Mouse (Mus musculus) heart, postnatal 0 days (tissue): Measurements from ENCODE around the gene Ube2l3.

ENCODE experiments used
- CTCF ChIP-seq: IDR thresholded peaks from 2 replicates; pipeline ENCODE4 v1.5.1; 2016; ENCODE audit warnings: antibody characterized with exemption, control low read depth, low read depth
- EP300 ChIP-seq: IDR thresholded peaks from 2 replicates; pipeline ENCODE4 v1.6.1; 2016; ENCODE audit warnings: antibody characterized with exemption, low read depth

GRCm38 (mm10) chr16:17121569-17121968 lies 80.9 kb downstream of the Ube2l3 start:
- TF ChIP-seq EP300, result no peak
- TF ChIP-seq CTCF, result no peak
